Mouse (Mus musculus): ENCODE measurements around the gene Parp9. TPM values are rescaled to one million over a fixed set of nuclear protein-coding genes. Genes with fewer than 3 reads are reported as not detected.

The Parp9 gene
- polyA plus RNA-seq, 1 experiment: 22.0 TPM

- H3K36me3 ChIP-seq (ENCODE audit: control insufficient read depth, insufficient read depth, low read length, poor library complexity, severe bottlenecking): no peaks in the 10 kb centered on the region
- no peaks in the 10 kb centered on the region for H3K27me3 ChIP-seq (ENCODE audit: control insufficient read depth, insufficient read depth, low read length, poor library complexity, severe bottlenecking)
- TF ChIP-seq POLR2A (IDR thresholded peaks at IDR 0.05; ENCODE audit: insufficient read depth, low read length) (no peak), CTCF (IDR thresholded peaks at IDR 0.05; ENCODE audit: low read depth, low read length) (no peak), EP300 (IDR thresholded peaks at IDR 0.05; ENCODE audit: insufficient read depth, low read depth, low read length) (no peak)
- H3K27ac ChIP-seq (ENCODE audit: insufficient read depth, low read length): no peak overlapping the region
- H3K9ac ChIP-seq (ENCODE audit: low read depth, poor library complexity, severe bottlenecking): no peak overlapping the region
- no peaks in the 10 kb centered on the region for H3K4me1 ChIP-seq (ENCODE audit: control insufficient read depth, insufficient read depth, low read length)
- H3K4me3 ChIP-seq (ENCODE audit: low read depth, low read length): no peak overlapping the region
- no peaks in the 10 kb centered on the region for H3K9me3 ChIP-seq (replicated peaks; ENCODE audit: control insufficient read depth, insufficient read depth, low read length, poor library complexity, severe bottlenecking)
These were observed 16.5 kb upstream of the Parp9 start for GRCm38 (mm10) chr16:35921676-35922235.

GRCm38 (mm10) chr16:35922301-35922895 is 15.9 kb upstream of the Parp9 start:
- TF ChIP-seq EP300 (IDR thresholded peaks at IDR 0.05; ENCODE audit: insufficient read depth, low read depth, low read length) (no peak), POLR2A (IDR thresholded peaks at IDR 0.05; ENCODE audit: insufficient read depth, low read length) (no peak), CTCF (IDR thresholded peaks at IDR 0.05; ENCODE audit: low read depth, low read length) (no peak)
- H3K27ac ChIP-seq (ENCODE audit: insufficient read depth, low read length): no peak overlapping the region
- H3K4me1 ChIP-seq (ENCODE audit: control insufficient read depth, insufficient read depth, low read length): no peaks in the 10 kb centered on the region
- no peak overlapping the region for H3K4me3 ChIP-seq (ENCODE audit: low read depth, low read length)
- no peaks in the 10 kb centered on the region for H3K9me3 ChIP-seq (replicated peaks; ENCODE audit: control insufficient read depth, insufficient read depth, low read length, poor library complexity, severe bottlenecking)
- no peaks in the 10 kb centered on the region for H3K27me3 ChIP-seq (ENCODE audit: control insufficient read depth, insufficient read depth, low read length, poor library complexity, severe bottlenecking)
- no peak overlapping the region for H3K9ac ChIP-seq (ENCODE audit: low read depth, poor library complexity, severe bottlenecking)
- H3K36me3 ChIP-seq (ENCODE audit: control insufficient read depth, insufficient read depth, low read length, poor library complexity, severe bottlenecking): no peaks in the 10 kb centered on the region

- no peaks in the 10 kb centered on the region; the same call in 1 of the 2 replicates for H3K27me3 ChIP-seq (ENCODE audit: control insufficient read depth, insufficient read depth, low read length, poor library complexity, severe bottlenecking)
- H3K4me1 ChIP-seq (ENCODE audit: control insufficient read depth, insufficient read depth, low read length): no peaks in the 10 kb centered on the region
- H3K9ac ChIP-seq (ENCODE audit: low read depth, poor library complexity, severe bottlenecking): no peak overlapping the region
- no peak overlapping the region for H3K4me3 ChIP-seq (ENCODE audit: low read depth, low read length)
- TF ChIP-seq POLR2A (IDR thresholded peaks at IDR 0.05; ENCODE audit: insufficient read depth, low read length): no peak
- no peak for TF ChIP-seq CTCF (IDR thresholded peaks at IDR 0.05; ENCODE audit: low read depth, low read length)
- no peak for TF ChIP-seq EP300 (IDR thresholded peaks at IDR 0.05; ENCODE audit: insufficient read depth, low read depth, low read length)
- H3K27ac ChIP-seq (ENCODE audit: insufficient read depth, low read length): no peak overlapping the region
- H3K9me3 ChIP-seq (replicated peaks; ENCODE audit: control insufficient read depth, insufficient read depth, low read length, poor library complexity, severe bottlenecking): no peaks in the 10 kb centered on the region
- peaks cover 1% of the 10 kb centered on the region for H3K36me3 ChIP-seq (ENCODE audit: control insufficient read depth, insufficient read depth, low read length, poor library complexity, severe bottlenecking)
These were observed 14.6 kb upstream of the Parp9 start for GRCm38 (mm10) chr16:35923546-35924198.

GRCm38 (mm10) chr16:35924341-35924740 is 13.9 kb upstream of the Parp9 start:
- Histone ChIP-seq H3K4me3 (ENCODE audit: low read depth, low read length) (no peak overlapping the region), H3K4me1 (ENCODE audit: control insufficient read depth, insufficient read depth, low read length) (no peaks in the 10 kb centered on the region), H3K27ac (ENCODE audit: insufficient read depth, low read length) (no peak overlapping the region), H3K36me3 (ENCODE audit: control insufficient read depth, insufficient read depth, low read length, poor library complexity, severe bottlenecking) (peaks cover 3% of the 10 kb centered on the region), H3K9ac (ENCODE audit: low read depth, poor library complexity, severe bottlenecking) (no peak overlapping the region), H3K9me3 (replicated peaks; ENCODE audit: control insufficient read depth, insufficient read depth, low read length, poor library complexity, severe bottlenecking) (no peaks in the 10 kb centered on the region), H3K27me3 (ENCODE audit: control insufficient read depth, insufficient read depth, low read length, poor library complexity, severe bottlenecking) (no peaks in the 10 kb centered on the region; the same call in 1 of the 2 replicates)
- no peak for TF ChIP-seq POLR2A (IDR thresholded peaks at IDR 0.05; ENCODE audit: insufficient read depth, low read length)
- no peak for TF ChIP-seq CTCF (IDR thresholded peaks at IDR 0.05; ENCODE audit: low read depth, low read length)
- TF ChIP-seq EP300 (IDR thresholded peaks at IDR 0.05; ENCODE audit: insufficient read depth, low read depth, low read length): no peak

GRCm38 (mm10) chr16:35932179-35933055 is 5.9 kb upstream of the Parp9 start:
- no peaks in the 10 kb centered on the region for H3K4me1 ChIP-seq (ENCODE audit: control insufficient read depth, insufficient read depth, low read length)
- no peak overlapping the region for H3K4me3 ChIP-seq (ENCODE audit: low read depth, low read length)
- peaks cover 3% of the 10 kb centered on the region for H3K36me3 ChIP-seq (ENCODE audit: control insufficient read depth, insufficient read depth, low read length, poor library complexity, severe bottlenecking)
- TF ChIP-seq POLR2A (IDR thresholded peaks at IDR 0.05; ENCODE audit: insufficient read depth, low read length): no peak
- no peak for TF ChIP-seq EP300 (IDR thresholded peaks at IDR 0.05; ENCODE audit: insufficient read depth, low read depth, low read length)
- no peak for TF ChIP-seq CTCF (IDR thresholded peaks at IDR 0.05; ENCODE audit: low read depth, low read length)
- H3K27ac ChIP-seq (ENCODE audit: insufficient read depth, low read length): no peak overlapping the region
- H3K9me3 ChIP-seq (replicated peaks; ENCODE audit: control insufficient read depth, insufficient read depth, low read length, poor library complexity, severe bottlenecking): no peaks in the 10 kb centered on the region
- no peaks in the 10 kb centered on the region; the same call in 1 of the 2 replicates for H3K27me3 ChIP-seq (ENCODE audit: control insufficient read depth, insufficient read depth, low read length, poor library complexity, severe bottlenecking)
- no peak overlapping the region for H3K9ac ChIP-seq (ENCODE audit: low read depth, poor library complexity, severe bottlenecking)

Measured in ES-Bruce4 (cell line).